Mouse (Mus musculus) CH12.LX (cell line): ENCODE results near the gene Gm36079.
"Not testable (repeated sequence)": the region's sequence is repeated elsewhere in the genome, so short reads cannot be mapped to it uniquely, and the experiment has no call there.

Experiments used
- CHD1 ChIP-seq: IDR thresholded peaks from 2 replicates; pipeline ENCODE4 v1.6.1; 2012; ENCODE audit warnings: low read depth, low read length, improper control_type of control experiment, inconsistent platforms
- CTCF ChIP-seq, 2 experiments: IDR thresholded peaks in 1 of 2; conservative IDR thresholded peaks in 1 of 2; 2 replicates each; pipeline ENCODE4 v1.5.1; 2011 to 2012; ENCODE audit warnings: low read depth in 2 of 2, low read length in 2 of 2, improper control_type of control experiment in 1 of 2, inconsistent platforms in 1 of 2, mild to moderate bottlenecking in 1 of 2, moderate library complexity in 1 of 2
- EP300 ChIP-seq: IDR thresholded peaks from 2 replicates; pipeline ENCODE4 v1.6.1; 2011; ENCODE audit warnings: low read length, improper control_type of control experiment
- ETS1 ChIP-seq: conservative IDR thresholded peaks from 2 replicates; pipeline ENCODE4 v1.6.1; 2012; ENCODE audit warnings: low read depth, mild to moderate bottlenecking, inconsistent platforms, low read length, improper control_type of control experiment, moderate library complexity
- JUND ChIP-seq: conservative IDR thresholded peaks from 2 replicates; pipeline ENCODE4 v1.6.1; 2011; ENCODE audit warnings: low read depth, low read length, improper control_type of control experiment
- POLR2A ChIP-seq: IDR thresholded peaks from 2 replicates; pipeline ENCODE4 v1.6.1; 2011; ENCODE audit warnings: low read depth, mild to moderate bottlenecking, improper control_type of control experiment, low read length
- POLR2AphosphoS2 ChIP-seq: IDR thresholded peaks from 2 replicates; pipeline ENCODE4 v1.6.1; 2011; ENCODE audit warnings: low read depth, low read length, improper control_type of control experiment
- TBP ChIP-seq: conservative IDR thresholded peaks from 2 replicates; pipeline ENCODE4 v1.6.1; 2011; ENCODE audit warnings: low read depth, low read length, improper control_type of control experiment
- UBTF ChIP-seq: IDR thresholded peaks from 2 replicates; pipeline ENCODE4 v1.6.1; 2012; ENCODE audit warnings: low read depth, mild to moderate bottlenecking, inconsistent platforms, low read length, improper control_type of control experiment, moderate library complexity
- ZKSCAN1 ChIP-seq: IDR thresholded peaks from 2 replicates; pipeline ENCODE4 v1.6.1; 2012; ENCODE audit warnings: low read depth, inconsistent platforms, low read length, improper control_type of control experiment, borderline replicate concordance

- TF ChIP-seq POLR2A; ZKSCAN1; CTCF (conservative IDR thresholded peaks at IDR 0.05 in 1 of 2, IDR thresholded peaks at IDR 0.05 in 1 of 2; ENCODE audit: low read depth in 2 of 2, low read length in 2 of 2); CHD1; JUND; ETS1; TBP; POLR2AphosphoS2; EP300; UBTF: not testable (repeated sequence)
Observed at GRCm38 (mm10) chr13:119998442-119999086, 28.2 kb downstream of the Gm36079 start.
